Mouse (Mus musculus): ENCODE measurements around the gene Mab21l3. TPM values are rescaled to one million over a fixed set of nuclear protein-coding genes. Genes with fewer than 3 reads are reported as not detected.
A peak's percentile ranks its signal among the peaks of the same experiment; 100 is the strongest.

Gene Mab21l3
- polyA plus RNA-seq, 1 experiment from 2014 or later: 1.00 TPM

- ATAC-seq (replicated peaks; ENCODE audit: insufficient number of reproducible peaks, low FRiP score, low TSS enrichment, low read depth): no peak
- DNase-seq (ENCODE audit: low spot score): peak; percentile 22
- H3K27ac ChIP-seq (replicated peaks; ENCODE audit: low read depth, low read length): no peak overlapping the region
- H3K36me3 ChIP-seq (replicated peaks; ENCODE audit: control insufficient read depth, insufficient read depth, low read depth, low read length): no peaks in the 10 kb centered on the region
- no peaks in the 10 kb centered on the region for H3K4me1 ChIP-seq (ENCODE audit: control insufficient read depth, insufficient read depth, low read length)
- no peaks in the 10 kb centered on the region for H3K27me3 ChIP-seq (ENCODE audit: control insufficient read depth, insufficient read depth, low read length)
- H3K9me3 ChIP-seq (replicated peaks; ENCODE audit: control insufficient read depth, low read length): no peaks in the 10 kb centered on the region
- H3K4me3 ChIP-seq (ENCODE audit: low read depth, low read length): no peak overlapping the region
- H3K4me2 ChIP-seq (ENCODE audit: low read depth, low read length): no peak overlapping the region
- 80% methylated on average over 6 of the region's 6 CpGs for WGBS
- H3K9ac ChIP-seq (replicated peaks; ENCODE audit: low read length): no peak overlapping the region
These were observed 32.1 kb upstream of the Mab21l3 start for GRCm38 (mm10) chr3:101880818-101881217.

DNA sequence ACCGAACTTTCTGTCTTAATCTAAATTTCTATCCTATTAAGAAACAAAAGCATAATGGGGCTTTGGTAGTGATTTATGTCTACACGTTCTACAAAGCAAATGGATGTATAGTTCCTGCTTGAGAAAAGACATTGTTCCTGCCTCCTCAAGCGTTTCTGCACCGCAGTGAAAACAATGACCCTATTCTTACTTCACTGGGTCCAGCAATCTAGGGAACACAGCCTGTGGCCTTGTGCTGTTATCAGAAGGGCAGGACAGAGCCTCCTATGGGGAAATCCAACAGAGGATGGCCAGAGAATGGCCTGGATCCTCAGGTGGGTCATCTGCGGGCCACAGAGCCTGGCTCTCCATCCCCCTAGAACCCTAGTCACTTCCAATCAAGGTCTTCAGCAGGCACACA is 29.4 kb upstream of the Mab21l3 start:
- H3K9me3 ChIP-seq (replicated peaks; ENCODE audit: control insufficient read depth, low read length): no peaks in the 10 kb centered on the region
- H3K4me3 ChIP-seq (ENCODE audit: low read depth, low read length): no peak overlapping the region
- no peak overlapping the region for H3K9ac ChIP-seq (replicated peaks; ENCODE audit: low read length)
- no peaks in the 10 kb centered on the region for H3K36me3 ChIP-seq (replicated peaks; ENCODE audit: control insufficient read depth, insufficient read depth, low read depth, low read length)
- WGBS: 36% methylated on average over 5 of the region's 5 CpGs
- DNase-seq (ENCODE audit: low spot score): no peak
- no peak overlapping the region for H3K4me2 ChIP-seq (ENCODE audit: low read depth, low read length)
- H3K27me3 ChIP-seq (ENCODE audit: control insufficient read depth, insufficient read depth, low read length): no peaks in the 10 kb centered on the region
- no peaks in the 10 kb centered on the region for H3K4me1 ChIP-seq (ENCODE audit: control insufficient read depth, insufficient read depth, low read length)
- no peak overlapping the region for H3K27ac ChIP-seq (replicated peaks; ENCODE audit: low read depth, low read length)
- ATAC-seq (replicated peaks; ENCODE audit: insufficient number of reproducible peaks, low FRiP score, low TSS enrichment, low read depth): no peak

- H3K27ac ChIP-seq (replicated peaks; ENCODE audit: low read depth, low read length): no peak overlapping the region
- no peaks in the 10 kb centered on the region for H3K4me1 ChIP-seq (ENCODE audit: control insufficient read depth, insufficient read depth, low read length)
- no peaks in the 10 kb centered on the region for H3K27me3 ChIP-seq (ENCODE audit: control insufficient read depth, insufficient read depth, low read length)
- DNase-seq (ENCODE audit: low spot score) (no peak), ATAC-seq (replicated peaks; ENCODE audit: insufficient number of reproducible peaks, low FRiP score, low TSS enrichment, low read depth) (no peak)
- H3K4me2 ChIP-seq (ENCODE audit: low read depth, low read length): no peak overlapping the region
- 76% methylated on average over 7 of the region's 7 CpGs for WGBS
- H3K9me3 ChIP-seq (replicated peaks; ENCODE audit: control insufficient read depth, low read length): no peaks in the 10 kb centered on the region
- H3K36me3 ChIP-seq (replicated peaks; ENCODE audit: control insufficient read depth, insufficient read depth, low read depth, low read length): no peaks in the 10 kb centered on the region
- no peak overlapping the region for H3K4me3 ChIP-seq (ENCODE audit: low read depth, low read length)
- H3K9ac ChIP-seq (replicated peaks; ENCODE audit: low read length): no peak overlapping the region
These were observed 27.9 kb upstream of the Mab21l3 start for GRCm38 (mm10) chr3:101876459-101877285.

- Histone ChIP-seq H3K9me3 (replicated peaks; ENCODE audit: control insufficient read depth, low read length) (no peaks in the 10 kb centered on the region), H3K9ac (replicated peaks; ENCODE audit: low read length) (no peak overlapping the region), H3K36me3 (replicated peaks; ENCODE audit: control insufficient read depth, insufficient read depth, low read depth, low read length) (no peaks in the 10 kb centered on the region), H3K4me1 (ENCODE audit: control insufficient read depth, insufficient read depth, low read length) (no peaks in the 10 kb centered on the region), H3K4me3 (ENCODE audit: low read depth, low read length) (no peak overlapping the region), H3K4me2 (ENCODE audit: low read depth, low read length) (no peak overlapping the region), H3K27me3 (ENCODE audit: control insufficient read depth, insufficient read depth, low read length) (no peaks in the 10 kb centered on the region), H3K27ac (replicated peaks; ENCODE audit: low read depth, low read length) (no peak overlapping the region)
- ATAC-seq (replicated peaks; ENCODE audit: insufficient number of reproducible peaks, low FRiP score, low TSS enrichment, low read depth) (no peak), DNase-seq (ENCODE audit: low spot score) (no peak)
- WGBS: 79% methylated on average over 10 of the region's 10 CpGs
These were observed 26.6 kb upstream of the Mab21l3 start for GRCm38 (mm10) chr3:101875258-101875920.

DNA sequence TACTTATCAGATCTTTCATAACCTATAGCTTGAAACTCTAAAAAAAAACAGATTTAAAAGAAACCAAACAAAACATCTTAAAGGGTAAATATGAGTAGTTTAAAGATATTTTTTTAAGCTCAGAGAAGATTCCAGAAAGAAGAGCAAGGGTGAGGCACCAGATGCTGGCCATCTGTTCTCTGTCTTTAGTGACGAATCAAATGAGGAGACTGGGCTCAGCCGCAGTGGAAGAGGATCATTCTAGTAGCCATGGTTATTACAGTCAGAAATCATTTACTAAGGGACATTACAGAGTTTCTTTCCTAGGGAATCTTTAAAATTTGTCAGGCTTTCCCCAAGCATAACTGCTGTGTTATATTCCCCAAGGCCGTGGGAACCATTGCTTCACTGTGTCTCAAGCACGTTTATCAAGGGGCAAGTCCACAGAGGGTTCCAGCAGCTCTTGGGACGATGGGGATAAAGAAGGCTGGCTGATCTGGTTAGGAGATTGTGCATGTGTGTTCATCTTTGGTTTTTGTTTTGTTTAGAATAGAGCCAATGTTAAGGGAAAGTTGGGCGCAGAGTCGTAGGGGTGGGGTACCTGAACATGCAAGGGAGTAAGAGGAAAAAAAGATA is 24.4 kb upstream of the Mab21l3 start:
- no peaks in the 10 kb centered on the region for H3K27me3 ChIP-seq (ENCODE audit: control insufficient read depth, insufficient read depth, low read length)
- H3K4me1 ChIP-seq (ENCODE audit: control insufficient read depth, insufficient read depth, low read length): no peaks in the 10 kb centered on the region
- no peak overlapping the region for H3K9ac ChIP-seq (replicated peaks; ENCODE audit: low read length)
- ATAC-seq (replicated peaks; ENCODE audit: insufficient number of reproducible peaks, low FRiP score, low TSS enrichment, low read depth) (no peak), DNase-seq (ENCODE audit: low spot score) (no peak)
- no peaks in the 10 kb centered on the region for H3K9me3 ChIP-seq (replicated peaks; ENCODE audit: control insufficient read depth, low read length)
- H3K4me2 ChIP-seq (ENCODE audit: low read depth, low read length): no peak overlapping the region
- H3K4me3 ChIP-seq (ENCODE audit: low read depth, low read length): no peak overlapping the region
- no peaks in the 10 kb centered on the region for H3K36me3 ChIP-seq (replicated peaks; ENCODE audit: control insufficient read depth, insufficient read depth, low read depth, low read length)
- WGBS: 83% methylated on average over 7 of the region's 7 CpGs
- H3K27ac ChIP-seq (replicated peaks; ENCODE audit: low read depth, low read length): no peak overlapping the region

- DNase-seq (ENCODE audit: low spot score) (no peak), ATAC-seq (replicated peaks; ENCODE audit: insufficient number of reproducible peaks, low FRiP score, low TSS enrichment, low read depth) (no peak)
- H3K27ac ChIP-seq (replicated peaks; ENCODE audit: low read depth, low read length): no peak overlapping the region
- H3K4me1 ChIP-seq (ENCODE audit: control insufficient read depth, insufficient read depth, low read length): no peaks in the 10 kb centered on the region
- WGBS: 80% methylated on average over 9 of the region's 9 CpGs
- H3K9me3 ChIP-seq (replicated peaks; ENCODE audit: control insufficient read depth, low read length): no peaks in the 10 kb centered on the region
- H3K27me3 ChIP-seq (ENCODE audit: control insufficient read depth, insufficient read depth, low read length): no peaks in the 10 kb centered on the region
- H3K4me2 ChIP-seq (ENCODE audit: low read depth, low read length): no peak overlapping the region
- no peak overlapping the region for H3K4me3 ChIP-seq (ENCODE audit: low read depth, low read length)
- H3K36me3 ChIP-seq (replicated peaks; ENCODE audit: control insufficient read depth, insufficient read depth, low read depth, low read length): no peaks in the 10 kb centered on the region
- H3K9ac ChIP-seq (replicated peaks; ENCODE audit: low read length): no peak overlapping the region
These were observed 23.2 kb upstream of the Mab21l3 start for GRCm38 (mm10) chr3:101871951-101872350.

- DNase-seq (ENCODE audit: low spot score) (no peak), ATAC-seq (replicated peaks; ENCODE audit: insufficient number of reproducible peaks, low FRiP score, low TSS enrichment, low read depth) (no peak)
- Histone ChIP-seq H3K27me3 (ENCODE audit: control insufficient read depth, insufficient read depth, low read length) (no peaks in the 10 kb centered on the region), H3K9ac (replicated peaks; ENCODE audit: low read length) (no peak overlapping the region), H3K27ac (replicated peaks; ENCODE audit: low read depth, low read length) (no peak overlapping the region), H3K4me3 (ENCODE audit: low read depth, low read length) (no peak overlapping the region), H3K4me2 (ENCODE audit: low read depth, low read length) (no peak overlapping the region), H3K4me1 (ENCODE audit: control insufficient read depth, insufficient read depth, low read length) (no peaks in the 10 kb centered on the region), H3K36me3 (replicated peaks; ENCODE audit: control insufficient read depth, insufficient read depth, low read depth, low read length) (no peaks in the 10 kb centered on the region), H3K9me3 (replicated peaks; ENCODE audit: control insufficient read depth, low read length) (no peaks in the 10 kb centered on the region)
- 80% methylated on average over 4 of the region's 4 CpGs for WGBS
These were observed 18.3 kb upstream of the Mab21l3 start for GRCm38 (mm10) chr3:101867001-101867421.

- no peak overlapping the region for H3K27ac ChIP-seq (replicated peaks; ENCODE audit: low read depth, low read length)
- no peak for DNase-seq (ENCODE audit: low spot score)
- no peaks in the 10 kb centered on the region for H3K4me1 ChIP-seq (ENCODE audit: control insufficient read depth, insufficient read depth, low read length)
- H3K27me3 ChIP-seq (ENCODE audit: control insufficient read depth, insufficient read depth, low read length): no peaks in the 10 kb centered on the region
- no peak overlapping the region for H3K9ac ChIP-seq (replicated peaks; ENCODE audit: low read length)
- no peak overlapping the region for H3K4me2 ChIP-seq (ENCODE audit: low read depth, low read length)
- no peaks in the 10 kb centered on the region for H3K9me3 ChIP-seq (replicated peaks; ENCODE audit: control insufficient read depth, low read length)
- WGBS: 79% methylated on average over 3 of the region's 3 CpGs
- no peaks in the 10 kb centered on the region for H3K36me3 ChIP-seq (replicated peaks; ENCODE audit: control insufficient read depth, insufficient read depth, low read depth, low read length)
- no peak for ATAC-seq (replicated peaks; ENCODE audit: insufficient number of reproducible peaks, low FRiP score, low TSS enrichment, low read depth)
- no peak overlapping the region for H3K4me3 ChIP-seq (ENCODE audit: low read depth, low read length)
These were observed 13.1 kb upstream of the Mab21l3 start for GRCm38 (mm10) chr3:101861856-101862255.

All from embryonic facial prominence, embryonic 11.5 days (tissue).